Mouse (Mus musculus): ENCODE measurements around the gene Mypn. TPM values are rescaled to one million over a fixed set of nuclear protein-coding genes. Genes with fewer than 3 reads are reported as not detected.
A peak's percentile ranks its signal among the peaks of the same experiment; 100 is the strongest.

Mypn gene
- total RNA-seq, 2 experiments from 2014 or later: 3.0 to 3.2 TPM

- no peak overlapping the region for H3K4me3 ChIP-seq
- no peak for TF ChIP-seq CTCF (IDR thresholded peaks at IDR 0.05)
- intact Hi-C loops (cut with DNase I): no loop called here
- DNase-seq (ENCODE audit: extremely low spot score in 1 of 2, low spot score in 2 of 2): no peak
- H3K27ac ChIP-seq: no peak overlapping the region
These were observed 105.6 kb downstream of the Mypn start for GRCm38 (mm10) chr10:63098191-63098590.

GRCm38 (mm10) chr10:63096757-63097156, 107.0 kb downstream of the Mypn start:
- intact Hi-C loops (cut with DNase I): no loop called here
- Histone ChIP-seq H3K4me3 (no peak overlapping the region), H3K27ac (no peak overlapping the region)
- no peak for DNase-seq (ENCODE audit: extremely low spot score in 1 of 2, low spot score in 2 of 2)
- TF ChIP-seq CTCF (IDR thresholded peaks at IDR 0.05): no peak

- TF ChIP-seq CTCF (IDR thresholded peaks at IDR 0.05): no peak
- intact Hi-C loops (cut with DNase I): no loop called here
- no peak for DNase-seq (ENCODE audit: extremely low spot score in 1 of 2, low spot score in 2 of 2)
- Histone ChIP-seq H3K27ac (no peak overlapping the region), H3K4me3 (no peak overlapping the region)
These were observed 110.9 kb downstream of the Mypn start for GRCm38 (mm10) chr10:63092616-63093550.

- no peak overlapping the region for H3K27ac ChIP-seq
- TF ChIP-seq CTCF (IDR thresholded peaks at IDR 0.05): no peak
- no peak for DNase-seq (ENCODE audit: extremely low spot score in 1 of 2, low spot score in 2 of 2)
- intact Hi-C loops (cut with DNase I): no loop called here
- no peak overlapping the region for H3K4me3 ChIP-seq
These were observed 111.8 kb downstream of the Mypn start for GRCm38 (mm10) chr10:63091915-63092314.

- DNase-seq (ENCODE audit: extremely low spot score in 1 of 2, low spot score in 2 of 2): peak in 1 of 2 experiments; percentile 24
- TF ChIP-seq CTCF (IDR thresholded peaks at IDR 0.05): no peak
- Histone ChIP-seq H3K27ac (peak overlapping the region; percentile 60; the same call in 1 of the 2 replicates), H3K4me3 (peak overlapping the region; percentile 46)
- intact Hi-C loops (cut with DNase I): no loop called here
These were observed 113.8 kb downstream of the Mypn start for GRCm38 (mm10) chr10:63089758-63090571.

GRCm38 (mm10) chr10:63089103-63089757, 114.5 kb downstream of the Mypn start:
- H3K27ac ChIP-seq: no peak overlapping the region; the same call in 1 of the 2 replicates
- intact Hi-C loops (cut with DNase I): no loop called here
- H3K4me3 ChIP-seq: peak overlapping the region; percentile 46
- no peak for DNase-seq (ENCODE audit: extremely low spot score in 1 of 2, low spot score in 2 of 2)
- TF ChIP-seq CTCF (IDR thresholded peaks at IDR 0.05): no peak

GRCm38 (mm10) chr10:63086304-63086703, 117.4 kb downstream of the Mypn start:
- Histone ChIP-seq H3K4me3 (no peak overlapping the region), H3K27ac (no peak overlapping the region)
- no peak for TF ChIP-seq CTCF (IDR thresholded peaks at IDR 0.05)
- DNase-seq (ENCODE audit: extremely low spot score in 1 of 2, low spot score in 2 of 2): no peak
- intact Hi-C loops (cut with DNase I): no loop called here

GRCm38 (mm10) chr10:63065988-63066387, 137.8 kb downstream of the Mypn start:
- intact Hi-C loops (cut with DNase I): loop anchor here (2.0 to 10.0 kb wide), 4 partner anchors 21 to 251 kb away; partner anchors contain the start of genes Hnrnph3, Pbld2 and Rufy2
- TF ChIP-seq CTCF (IDR thresholded peaks at IDR 0.05): peak; percentile 93
- peak; percentile 78 for DNase-seq (ENCODE audit: extremely low spot score in 1 of 2, low spot score in 2 of 2)
- H3K27ac ChIP-seq: no peak overlapping the region
- no peak overlapping the region for H3K4me3 ChIP-seq

Other genes starting within 250 kb of the Mypn start
- gene Rufy2, start 223.7 kb downstream of the Mypn start, total RNA-seq (2021): 10 to 100 TPM; 91.8 to 97.3 TPM
- 10 to 100 TPM; 51.7 to 56.9 TPM for gene Hnrnph3, start 179.7 kb downstream of the Mypn start, total RNA-seq (2021)
- gene Pbld2, start 179.6 kb downstream of the Mypn start, total RNA-seq (2021): 1 to 10 TPM; 2.7 to 3.3 TPM
- under 1 TPM; 0.23 to 0.66 TPM for gene Pbld1, start 143.8 kb downstream of the Mypn start, total RNA-seq (2021)
- gene Atoh7, start 104.3 kb downstream of the Mypn start, total RNA-seq (2021): 1 to 10 TPM; 3.3 to 3.4 TPM
- gene Herc4, start 39.9 kb upstream of the Mypn start, total RNA-seq (2021): 10 to 100 TPM; 52.7 to 54.9 TPM
- gene Sirt1, start 177.8 kb upstream of the Mypn start, total RNA-seq (2021): 10 to 100 TPM; 14.0 to 14.6 TPM
- 10 to 100 TPM; 23.0 to 24.0 TPM for gene Dnajc12, start 178.5 kb upstream of the Mypn start, total RNA-seq (2021)
- not detected for gene Gm7075, start 217.8 kb upstream of the Mypn start, total RNA-seq (2021)
- 1 to 10 TPM; 2.1 to 2.2 TPM for gene Ctnna3, start 226.1 kb upstream of the Mypn start, total RNA-seq (2021)